Mouse (Mus musculus): ENCODE data around the gene Tspo. TPM values are rescaled to one million over a fixed set of nuclear protein-coding genes. Genes with fewer than 3 reads are reported as not detected.

Gene Tspo
- total RNA-seq, 2 experiments from 2014 or later = 30.3 to 33.8 TPM

GRCm38 (mm10) chr15:83541647-83542287 is 21.6 kb upstream of the Tspo start:
- no peak for DNase-seq

- no peak for DNase-seq
Observed at GRCm38 (mm10) chr15:83546029-83546428, 17.4 kb upstream of the Tspo start.

GRCm38 (mm10) chr15:83547144-83547543 is 16.2 kb upstream of the Tspo start:
- no peak for DNase-seq

GRCm38 (mm10) chr15:83550137-83550536 is 13.3 kb upstream of the Tspo start:
- no peak for DNase-seq

- no peak for DNase-seq
Observed at GRCm38 (mm10) chr15:83553831-83554230, 9.6 kb upstream of the Tspo start.

GRCm38 (mm10) chr15:83555161-83555974 is 8.0 kb upstream of the Tspo start:
- peak; percentile 82 for DNase-seq

- DNase-seq = no peak
Observed at GRCm38 (mm10) chr15:83560941-83561477, 2.4 kb upstream of the Tspo start.

GRCm38 (mm10) chr15:83562626-83563270 is 644 bp upstream of the Tspo start:
- DNase-seq = peak; percentile 83

- DNase-seq = peak; percentile 29
Observed at GRCm38 (mm10) chr15:83563857-83564651, 662 bp downstream of the Tspo start.

- no peak for DNase-seq
Observed at GRCm38 (mm10) chr15:83565434-83565833, 2.0 kb downstream of the Tspo start.

- DNase-seq = no peak
Observed at GRCm38 (mm10) chr15:83566006-83566405, 2.6 kb downstream of the Tspo start.

GRCm38 (mm10) chr15:83567728-83568127 is 4.3 kb downstream of the Tspo start:
- DNase-seq = no peak

- no peak for DNase-seq
Observed at GRCm38 (mm10) chr15:83568544-83568943, 5.2 kb downstream of the Tspo start.

- DNase-seq = no peak
Observed at GRCm38 (mm10) chr15:83569682-83570081, 6.3 kb downstream of the Tspo start.

GRCm38 (mm10) chr15:83570641-83571040 is 7.2 kb downstream of the Tspo start:
- no peak for DNase-seq

- DNase-seq = no peak
Observed at GRCm38 (mm10) chr15:83571636-83572035, 8.2 kb downstream of the Tspo start.

- no peak for DNase-seq
Observed at GRCm38 (mm10) chr15:83572132-83572531, 8.7 kb downstream of the Tspo start.

GRCm38 (mm10) chr15:83573606-83574005 is 10.2 kb downstream of the Tspo start:
- DNase-seq = no peak

GRCm38 (mm10) chr15:83574731-83575351 is 11.4 kb downstream of the Tspo start:
- DNase-seq = no peak

GRCm38 (mm10) chr15:83575543-83575942 is 12.2 kb downstream of the Tspo start:
- DNase-seq = no peak

GRCm38 (mm10) chr15:83576651-83577050 is 13.3 kb downstream of the Tspo start:
- no peak for DNase-seq

- DNase-seq = no peak
Observed at GRCm38 (mm10) chr15:83582931-83583330, 19.5 kb downstream of the Tspo start.
